Comparison of ENCODE assay signal across 9 mouse cellular contexts in genomic region chr7:79052521-79053382, GRCm38 (mm10). TPM values are rescaled to one million over a fixed set of nuclear protein-coding genes. Genes with fewer than 3 reads are reported as not detected.
DNase-seq lines count a peak whose midpoint lies in the region; ATAC-seq lines count a peak whose summit lies in the region.
"Had no signal": no experiment of that assay in that cellular context is flagged by ENCODE, and none has a peak within 500 bp of the region (broad histone marks: within the 10 kb centered on the region; RNA-seq: fewer than 3 reads in every experiment).

No protein-coding gene starts in this region.

- H3K4me1 ChIP-seq in heart, embryonic 15.5 days (replicated peaks): peaks cover 13% of the 10 kb centered on the region
- peaks cover 13% of the 10 kb centered on the region; the same call in 1 of the 2 replicates for H3K4me1 ChIP-seq in embryonic facial prominence, embryonic 12.5 days
- peaks cover 15% of the 10 kb centered on the region for H3K4me1 ChIP-seq in limb, embryonic 13.5 days

- peaks cover 73% of the 10 kb centered on the region for H3K27me3 ChIP-seq in heart, embryonic 15.5 days
- peaks cover 72% of the 10 kb centered on the region for H3K27me3 ChIP-seq in embryonic facial prominence, embryonic 12.5 days
- H3K27me3 ChIP-seq in limb, embryonic 13.5 days: peaks cover 79% of the 10 kb centered on the region

- H3K36me3 ChIP-seq in heart, embryonic 15.5 days: no peaks in the 10 kb centered on the region
- H3K36me3 ChIP-seq in embryonic facial prominence, embryonic 12.5 days: no peaks in the 10 kb centered on the region
- no peaks in the 10 kb centered on the region for H3K36me3 ChIP-seq in limb, embryonic 13.5 days

- no peaks in the 10 kb centered on the region for H3K9me3 ChIP-seq in heart, embryonic 15.5 days (replicated peaks)
- H3K9me3 ChIP-seq in embryonic facial prominence, embryonic 12.5 days: no peaks in the 10 kb centered on the region
- no peaks in the 10 kb centered on the region for H3K9me3 ChIP-seq in limb, embryonic 13.5 days

- H3K4me3 ChIP-seq in heart, embryonic 15.5 days: peak overlapping the region; percentile 52
- H3K4me3 ChIP-seq in embryonic facial prominence, embryonic 12.5 days: peak overlapping the region; percentile 50
- H3K4me3 ChIP-seq in limb, embryonic 13.5 days: peak overlapping the region; percentile 56

- H3K9ac ChIP-seq in heart, embryonic 15.5 days: peak overlapping the region; percentile 43; the same call in 1 of the 2 replicates
- peak overlapping the region; percentile 28 for H3K9ac ChIP-seq in embryonic facial prominence, embryonic 12.5 days
- H3K9ac ChIP-seq in limb, embryonic 13.5 days: peak overlapping the region; percentile 77

- no peak for DNase-seq in heart, postnatal 4 days
- DNase-seq in ES-CJ7 (ENCODE audit: low read depth, low spot score): peak; percentile 57
- no peak for DNase-seq in spleen, postnatal 36 days (ENCODE audit: low spot score in 2 of 2)
- DNase-seq in frontal cortex, postnatal 25 days (ENCODE audit: low spot score in 2 of 2): no peak
- DNase-seq in T-cell, adult 2 months (ENCODE audit: low spot score): no peak

- no peak overlapping the region for H3K27ac ChIP-seq in heart, embryonic 15.5 days
- no peak overlapping the region for H3K27ac ChIP-seq in embryonic facial prominence, embryonic 12.5 days
- H3K27ac ChIP-seq in limb, embryonic 13.5 days: peak overlapping the region; percentile 69; the same call in 1 of the 2 replicates

- WGBS in heart, embryonic 15.5 days: 2% methylated on average over 66 of the region's 66 CpGs
- 1% methylated on average over 64 of the region's 66 CpGs for whole genome bisulfite sequencing in embryonic facial prominence, embryonic 12.5 days
- 2% methylated on average over 48 of the region's 66 CpGs for WGBS in limb, embryonic 13.5 days

- no peak for ATAC-seq in heart, embryonic 15.5 days (replicated peaks; ENCODE audit: insufficient number of reproducible peaks, insufficient read depth, low FRiP score, low read depth)
- peak; percentile 68; the same call in 1 of the 2 replicates for ATAC-seq in embryonic facial prominence, embryonic 12.5 days (ENCODE audit: insufficient number of reproducible peaks, insufficient read depth, low FRiP score, low TSS enrichment)
- ATAC-seq in limb, embryonic 13.5 days (ENCODE audit: low FRiP score, low read depth): peak; percentile 66

- H3K4me2 ChIP-seq in heart, embryonic 15.5 days: peak overlapping the region; percentile 91
- peak overlapping the region; percentile 95 for H3K4me2 ChIP-seq in embryonic facial prominence, embryonic 12.5 days (replicated peaks)
- peak overlapping the region; percentile 94 for H3K4me2 ChIP-seq in limb, embryonic 13.5 days (replicated peaks)

RNA-seq across cellular contexts. Expression of gene Acan, which starts 0.5 kb away (rescaled TPM):
- 2.7 and 4.7 TPM in 2 replicates for polyA plus RNA-seq in heart, embryonic 15.5 days (2015; fragmentation: Nextera tagmentation; extraction: Ambion mirVana)
- 1 to 10 TPM; 4.1 to 4.2 TPM for total RNA-seq in heart, postnatal 4 days (2021)
- polyA plus RNA-seq in embryonic facial prominence, embryonic 12.5 days (2016; fragmentation: Nextera tagmentation; extraction: Ambion mirVana): 4.8 and 8.1 TPM in 2 replicates
- 35.1 and 41.5 TPM in 2 replicates for polyA plus RNA-seq in limb, embryonic 13.5 days (2015; fragmentation: Nextera tagmentation; extraction: Ambion mirVana)
- total RNA-seq: MEL had no signal
